Mouse (Mus musculus): ENCODE measurements around the gene Prkar1b. TPM values are rescaled to one million over a fixed set of nuclear protein-coding genes. Genes with fewer than 3 reads are reported as not detected.

The Prkar1b gene
- total RNA-seq, 2 experiments from 2014 or later: 1.5 to 3.5 TPM

DNA sequence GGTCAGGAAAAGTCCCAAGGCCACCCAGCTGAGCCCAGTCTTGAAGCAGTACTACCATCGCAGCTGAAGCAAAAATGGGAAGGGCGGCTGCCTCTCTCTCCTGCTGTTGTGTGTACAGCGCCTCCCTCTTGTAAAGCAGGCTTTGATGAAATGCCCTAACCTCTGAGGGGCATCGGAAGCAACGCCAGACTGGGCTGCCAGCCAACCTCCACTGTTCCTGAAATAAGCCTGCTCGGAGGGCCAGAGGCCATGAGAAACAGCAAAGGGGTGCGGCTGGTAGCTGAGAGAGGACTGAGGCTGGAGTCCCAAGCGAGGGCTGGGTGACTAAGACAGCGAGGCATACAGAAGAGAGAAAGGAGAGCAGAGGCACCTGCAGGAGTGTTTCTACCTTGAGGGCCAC lies 161.0 kb downstream of the Prkar1b start:
- intact Hi-C loops (cut with DNase I): no loop called here
- peak; percentile 87 to 88 for DNase-seq

DNA sequence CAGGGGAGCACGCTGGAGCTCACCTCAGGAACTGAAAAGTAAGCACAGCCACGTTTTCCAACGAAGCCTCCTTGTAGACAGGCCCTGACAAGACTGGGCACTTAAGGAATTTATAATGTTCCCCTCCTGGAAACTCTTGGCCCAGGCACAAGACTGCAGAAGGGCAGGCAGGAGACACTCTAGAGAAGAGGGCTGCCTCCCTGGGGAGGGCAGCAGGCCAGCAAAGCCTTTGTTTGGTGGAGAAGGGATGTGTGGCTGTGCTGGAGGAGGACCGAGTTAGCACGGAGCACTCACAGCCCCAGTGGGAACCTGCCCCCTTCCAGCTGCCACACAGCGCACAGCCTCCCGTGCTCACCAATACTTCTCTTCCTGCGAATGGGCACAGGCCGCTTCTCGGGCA lies 161.8 kb downstream of the Prkar1b start:
- intact Hi-C loops (cut with DNase I): no loop called here
- DNase-seq: no peak

DNA sequence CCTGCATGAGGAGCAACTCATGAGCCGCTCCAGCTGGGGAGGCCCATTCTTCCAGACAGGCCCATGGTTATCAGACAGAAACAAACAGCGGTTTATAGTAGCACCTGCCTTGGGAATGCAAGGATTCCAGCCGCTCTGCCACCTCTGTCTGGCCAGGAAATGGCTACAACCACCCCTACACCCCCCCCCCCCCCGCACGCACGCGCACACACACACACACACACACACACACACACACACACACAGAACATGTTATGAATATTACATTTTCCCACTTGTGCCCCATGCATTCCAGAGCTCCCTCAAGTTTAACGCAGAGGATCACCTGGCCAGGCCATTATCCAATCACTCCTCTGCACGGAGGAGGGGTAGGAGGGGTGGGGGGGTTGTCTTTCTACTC lies 167.9 kb downstream of the Prkar1b start:
- no peak for DNase-seq
- intact Hi-C loops (cut with DNase I): no loop called here

DNA sequence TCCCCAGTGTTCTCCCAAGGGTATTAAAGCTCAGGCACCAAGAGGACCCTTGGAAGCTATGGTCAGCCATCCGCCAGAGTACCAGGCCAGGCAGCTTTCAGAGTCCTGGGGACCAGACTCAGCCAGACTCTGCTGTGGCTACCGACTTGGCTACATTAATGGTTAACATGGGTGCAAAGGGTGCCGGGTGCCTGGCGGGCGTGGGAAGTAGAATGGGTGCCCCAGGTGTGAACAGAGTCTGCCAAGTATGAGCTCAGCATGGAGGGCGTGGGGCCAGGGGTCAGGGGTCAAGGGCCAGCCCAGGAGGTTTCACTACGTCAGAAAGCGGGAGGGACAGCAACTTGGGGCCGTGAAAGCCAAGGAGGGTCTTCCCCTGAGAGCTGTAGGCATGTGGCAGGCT lies 169.2 kb downstream of the Prkar1b start:
- DNase-seq: no peak
- intact Hi-C loops (cut with DNase I): no loop called here

DNA sequence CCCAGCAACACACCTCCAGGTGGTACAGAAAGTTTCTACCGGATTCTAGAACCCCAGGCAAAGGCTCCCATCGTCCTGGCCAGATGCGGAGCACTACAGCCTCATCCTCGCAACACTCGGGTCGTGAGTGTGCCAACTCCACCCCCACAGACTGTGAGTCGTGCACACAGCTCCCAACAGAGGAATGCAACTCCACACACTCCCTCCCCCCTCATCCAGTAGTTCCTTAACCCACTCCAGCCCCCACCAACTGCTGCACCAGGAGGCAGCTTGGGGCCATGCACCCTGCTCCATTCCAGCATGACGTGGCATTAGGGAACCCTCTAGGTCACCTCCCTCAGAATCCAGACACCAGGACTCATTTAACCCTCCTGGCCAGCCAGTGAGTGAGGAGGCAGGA lies 170.0 kb downstream of the Prkar1b start:
- peak in 1 of 2 experiments; percentile 42 for DNase-seq
- intact Hi-C loops (cut with DNase I): no loop called here

DNA sequence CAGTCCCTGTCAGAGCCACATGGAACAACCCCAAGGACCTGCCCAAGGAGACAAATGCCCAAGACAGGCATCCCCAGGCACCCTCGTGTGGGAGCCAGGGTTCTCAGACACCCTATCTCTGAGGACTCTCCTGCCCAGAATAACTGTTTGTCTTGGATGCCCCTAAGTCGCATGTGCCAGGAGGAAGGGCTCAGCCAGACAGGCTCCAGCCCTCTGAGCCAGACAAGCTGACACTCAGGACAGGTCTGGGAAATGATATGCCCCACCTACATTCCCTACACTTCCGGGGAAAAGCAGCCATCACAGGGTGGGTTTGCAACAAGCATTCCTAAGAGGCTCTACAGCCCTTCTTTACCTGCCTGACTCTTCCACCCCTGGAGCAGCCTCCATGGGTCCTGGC lies 172.0 kb downstream of the Prkar1b start:
- intact Hi-C loops (cut with DNase I): no loop called here

DNA sequence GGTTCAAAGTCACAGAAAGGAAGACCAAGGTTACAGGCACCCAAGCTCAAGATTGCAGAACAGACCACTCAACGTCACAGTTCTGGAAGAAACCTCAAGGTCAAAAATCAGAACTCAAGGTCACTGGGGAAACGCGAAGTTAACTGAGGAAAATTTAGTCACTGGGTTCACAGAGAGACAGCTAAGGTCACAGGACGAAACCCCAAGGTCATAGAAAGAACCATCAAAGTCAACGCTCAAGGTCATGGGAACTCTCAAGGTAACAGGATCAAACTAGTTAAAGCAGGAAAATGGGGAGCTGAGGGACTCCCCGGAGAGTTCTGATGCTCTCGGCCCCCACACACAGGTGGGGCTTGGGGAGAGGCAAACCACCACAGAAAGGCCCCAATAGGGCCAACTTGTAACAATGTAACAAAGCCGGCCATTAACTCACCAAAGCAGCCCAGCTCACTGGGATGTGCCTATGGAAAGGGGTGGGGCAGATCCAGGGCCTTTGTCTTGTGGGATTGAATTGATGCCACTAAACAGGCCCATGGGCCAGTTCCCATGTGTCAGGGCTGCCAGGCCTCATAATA lies 174.8 kb downstream of the Prkar1b start:
- intact Hi-C loops (cut with DNase I): no loop called here
- DNase-seq: no peak

More for the DNA sequence above, 172.0 kb downstream of the Prkar1b start:
- DNase-seq: no peak

DNA sequence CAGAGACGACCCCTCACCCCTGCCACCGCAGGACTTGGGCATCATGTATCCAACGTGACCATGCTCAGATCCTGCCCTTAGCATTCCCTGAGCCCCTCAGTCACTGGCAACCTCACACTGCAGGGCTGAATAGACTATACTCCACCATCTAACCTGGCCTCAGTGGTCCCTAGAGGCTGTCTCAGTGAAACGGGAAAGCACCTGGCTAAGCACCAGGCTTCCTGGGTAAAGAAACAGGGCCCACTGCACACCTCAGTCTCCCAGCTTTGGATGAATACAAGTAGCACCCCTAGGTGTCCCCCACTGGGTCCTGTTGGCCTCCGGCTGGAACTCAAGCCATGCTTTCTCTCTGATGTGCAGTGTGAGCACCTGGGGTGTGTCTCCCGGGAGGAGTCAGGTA lies 176.3 kb downstream of the Prkar1b start:
- intact Hi-C loops (cut with DNase I): no loop called here
- no peak for DNase-seq

DNA sequence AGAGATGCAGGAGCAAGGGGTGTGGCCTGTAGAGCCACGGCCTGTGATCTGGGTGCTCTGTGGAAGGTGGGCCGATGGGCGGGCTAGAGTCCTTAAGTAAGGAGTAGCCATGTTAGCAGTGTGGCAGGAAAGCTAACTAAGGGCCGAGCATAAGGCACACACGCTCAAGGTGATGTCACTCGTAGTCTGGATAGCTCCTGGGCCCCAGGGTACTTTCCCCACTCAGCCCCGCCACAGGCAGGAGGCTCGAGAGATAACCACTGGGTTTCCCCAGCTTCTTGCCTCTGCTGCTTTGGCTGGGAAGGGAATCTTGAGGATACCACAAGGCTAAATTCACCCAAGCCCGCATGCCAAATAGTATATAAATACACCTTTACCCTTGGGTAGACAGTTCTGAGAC lies 178.4 kb downstream of the Prkar1b start:
- intact Hi-C loops (cut with DNase I): no loop called here
- no peak for DNase-seq

DNA sequence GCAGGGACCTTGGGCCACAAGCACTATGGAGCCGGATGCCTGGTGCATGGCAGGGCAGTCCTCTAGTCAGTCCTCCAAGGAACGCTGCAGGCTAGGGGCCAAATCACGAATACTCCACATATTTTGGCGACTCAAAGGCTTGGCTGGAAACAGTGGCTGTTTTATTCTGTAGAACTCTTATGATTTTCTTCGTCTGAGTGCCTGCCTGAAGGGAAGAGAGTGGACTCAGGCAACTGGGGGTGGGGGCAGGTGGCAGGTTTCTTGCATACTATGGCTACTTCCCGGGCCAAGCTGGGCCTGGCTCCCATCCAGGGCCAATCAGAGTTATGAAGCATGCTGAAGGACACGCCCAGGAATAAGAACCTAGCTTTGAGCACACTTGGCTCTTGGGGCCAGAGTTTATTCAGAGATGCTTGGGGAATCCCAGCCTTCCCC lies 179.7 kb downstream of the Prkar1b start:
- intact Hi-C loops (cut with DNase I): no loop called here
- DNase-seq: peak; percentile 80 to 85

Other genes with a start within 250 kb of the Prkar1b start
- 10 to 100 TPM; 34.1 to 45.2 TPM for gene Pdgfa, start 152.6 kb downstream of the Prkar1b start, total RNA-seq (2021)
- 10 to 100 TPM; 17.9 to 18.0 TPM for gene Dnaaf5, start 222 bp upstream of the Prkar1b start, total RNA-seq (2021)
- 10 to 100 TPM; 43.5 to 44.8 TPM for gene Sun1, start 50.6 kb upstream of the Prkar1b start, total RNA-seq (2021)
- gene Get4, start 102.3 kb upstream of the Prkar1b start, total RNA-seq (2021): 10 to 100 TPM; 57.6 to 59.4 TPM
- 1 to 10 TPM; 1.6 to 1.8 TPM for gene Adap1, start 175.6 kb upstream of the Prkar1b start, total RNA-seq (2021)
- gene Cox19, start 201.4 kb upstream of the Prkar1b start, total RNA-seq (2021): 10 to 100 TPM; 88.8 to 96.4 TPM
- gene Cyp2w1, start 202.6 kb upstream of the Prkar1b start, total RNA-seq (2021): not detected
- 10 to 100 TPM; 33.7 to 37.2 TPM for gene Gpr146, start 227.7 kb upstream of the Prkar1b start, total RNA-seq (2021)